Mouse (Mus musculus) cerebellum, adult 9-10 months (tissue): ENCODE data around the gene Zfp169.
A peak's percentile ranks its signal among the peaks of the same experiment; 100 is the strongest.
"Not testable (repeated sequence)": the region's sequence is repeated elsewhere in the genome, so short reads cannot be mapped to it uniquely, and the experiment has no call there.

Source experiments
- DNase-seq: peaks from one replicate; pipeline ENCODE4 v3.0.0; 2022

The Zfp169 gene

GRCm38 (mm10) chr13:48513003-48513929 lies at the start of gene Zfp169, which contains the start of gene A830005F24Rik:
TSS of gene Zfp169 (minus strand) at chr13:48513451.
TSS of gene A830005F24Rik (plus strand) at chr13:48513570.
- DNase-seq, result peak; percentile 94

DNA sequence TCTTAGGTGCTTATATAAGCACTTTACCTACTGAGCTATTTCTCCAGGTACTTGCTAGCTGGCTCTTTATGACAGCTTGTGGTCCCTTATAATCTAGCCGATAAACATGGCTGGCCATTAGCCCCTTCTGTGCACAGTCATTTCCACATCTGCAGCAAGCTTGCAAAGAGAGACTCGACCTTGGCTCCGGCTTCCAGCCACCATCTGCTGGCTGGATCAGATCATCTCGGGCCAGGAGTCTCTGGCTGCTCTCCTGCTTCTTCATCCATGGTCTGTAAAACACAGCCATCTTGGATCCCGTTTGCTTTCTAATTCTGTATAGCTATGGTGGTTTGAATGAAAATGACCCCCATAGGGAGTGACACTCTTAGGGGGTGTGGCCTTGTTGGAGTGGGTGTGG lies 49.1 kb upstream of the Zfp169 start:
- no peak for DNase-seq

DNA sequence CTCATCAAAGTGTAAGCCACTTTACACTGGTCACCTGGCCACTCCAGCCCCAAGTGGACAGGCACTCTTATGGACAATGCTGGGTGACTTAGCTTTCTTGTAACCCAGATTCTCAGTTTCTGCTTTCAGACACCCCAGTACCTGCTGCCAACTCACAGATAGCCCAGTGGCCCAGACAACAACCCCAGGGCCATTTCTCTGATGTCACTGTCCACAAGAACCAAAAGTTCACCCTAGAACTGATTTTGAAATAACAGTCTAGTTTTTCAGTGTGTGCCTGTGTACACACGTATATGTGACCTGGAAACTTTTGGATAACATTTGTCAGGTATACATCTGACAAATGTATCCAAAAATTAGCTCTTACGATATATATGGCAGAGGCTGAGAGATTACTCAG lies 48.2 kb upstream of the Zfp169 start:
- DNase-seq, result no peak

DNA sequence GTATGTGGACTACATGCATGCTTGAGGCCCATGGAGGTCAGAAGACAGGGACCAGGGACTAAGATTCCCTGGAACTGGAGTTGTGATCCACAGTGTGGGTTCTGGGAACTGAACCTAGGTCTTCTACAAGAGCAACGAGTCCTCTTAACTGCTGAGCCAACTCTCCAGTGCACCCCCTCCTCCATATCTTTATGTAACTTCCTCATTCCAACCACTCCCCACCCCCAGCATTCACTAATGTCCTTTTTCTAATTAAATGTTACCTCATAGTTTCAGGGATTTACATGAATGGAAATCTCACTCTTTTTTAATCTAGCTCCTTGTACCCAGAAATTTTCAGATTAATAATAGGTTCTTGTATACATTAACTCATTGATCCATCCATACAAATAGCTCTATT lies 42.7 kb upstream of the Zfp169 start:
- no peak for DNase-seq

- no peak for DNase-seq
These were observed 41.3 kb upstream of the Zfp169 start for GRCm38 (mm10) chr13:48554552-48554951.

GRCm38 (mm10) chr13:48553511-48553910 lies 40.3 kb upstream of the Zfp169 start:
- no peak for DNase-seq

- peak; percentile 95 for DNase-seq
These were observed 39.2 kb upstream of the Zfp169 start for GRCm38 (mm10) chr13:48552181-48553090.

DNA sequence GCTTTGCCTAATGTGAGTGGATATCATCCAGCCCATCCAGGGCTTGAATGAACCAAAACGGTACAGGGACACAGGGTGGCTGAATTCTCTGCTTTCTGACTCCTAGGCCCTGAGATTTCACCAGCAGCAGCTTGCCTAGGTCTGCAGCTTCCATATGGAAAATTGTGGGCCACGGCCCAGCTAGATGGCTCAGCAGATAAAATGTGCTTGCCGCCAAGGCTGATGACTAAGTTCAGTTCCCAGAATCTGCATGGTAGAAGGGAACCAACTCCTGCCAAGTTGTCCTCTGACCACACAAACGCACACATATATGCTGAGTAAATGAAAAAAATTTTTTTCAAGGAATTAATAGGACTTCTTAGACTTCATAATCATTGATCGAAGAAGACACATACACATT lies 35.0 kb upstream of the Zfp169 start:
- DNase-seq, result no peak

- peak; percentile 60 for DNase-seq
These were observed 34.4 kb upstream of the Zfp169 start for GRCm38 (mm10) chr13:48547623-48548022.

GRCm38 (mm10) chr13:48546330-48546917 lies 33.2 kb upstream of the Zfp169 start:
- DNase-seq, result peak; percentile 100

DNA sequence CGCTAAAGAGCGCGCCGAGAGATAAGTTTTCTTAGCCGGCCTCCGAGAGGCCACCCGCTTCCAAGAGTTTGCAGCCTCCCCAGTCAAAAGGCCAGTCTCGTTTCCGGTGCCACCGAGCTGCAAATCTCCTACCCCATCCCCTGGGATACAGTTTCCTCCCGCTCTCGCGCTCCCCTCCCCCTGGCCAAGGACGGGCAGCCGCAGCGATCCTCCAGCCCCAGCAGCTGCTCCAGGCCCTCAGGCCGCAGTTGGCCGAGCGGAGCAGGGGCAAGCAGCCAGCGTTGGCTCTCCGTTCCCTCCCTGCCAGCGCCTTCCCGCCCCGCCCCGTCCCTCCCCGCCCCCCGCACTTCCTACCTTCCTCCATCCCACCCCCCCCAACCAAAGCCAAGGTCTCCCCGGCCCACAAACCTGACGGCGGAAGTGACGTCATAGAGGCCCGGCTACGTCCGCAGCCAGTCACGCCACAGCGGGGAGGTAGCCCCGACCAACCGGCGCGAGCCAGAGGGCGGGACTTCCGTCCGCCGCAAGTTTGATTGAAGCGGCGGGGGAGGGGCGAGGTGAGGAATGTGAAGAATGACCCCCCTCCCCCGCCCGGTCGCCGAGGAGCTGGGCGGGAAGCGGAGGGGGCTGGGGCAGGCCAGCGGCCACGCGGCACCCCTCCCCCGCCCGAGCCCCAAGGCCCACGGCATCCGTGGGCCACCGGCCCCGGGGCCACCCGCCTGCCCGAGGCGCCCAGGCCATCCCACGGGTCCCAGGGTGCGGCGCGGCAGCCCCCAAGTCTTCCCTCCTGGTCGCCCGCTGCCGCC lies 32.4 kb upstream of the Zfp169 start:
- DNase-seq, result peak; percentile 97

GRCm38 (mm10) chr13:48544867-48545266 lies 31.6 kb upstream of the Zfp169 start:
- DNase-seq, result peak; percentile 55

DNA sequence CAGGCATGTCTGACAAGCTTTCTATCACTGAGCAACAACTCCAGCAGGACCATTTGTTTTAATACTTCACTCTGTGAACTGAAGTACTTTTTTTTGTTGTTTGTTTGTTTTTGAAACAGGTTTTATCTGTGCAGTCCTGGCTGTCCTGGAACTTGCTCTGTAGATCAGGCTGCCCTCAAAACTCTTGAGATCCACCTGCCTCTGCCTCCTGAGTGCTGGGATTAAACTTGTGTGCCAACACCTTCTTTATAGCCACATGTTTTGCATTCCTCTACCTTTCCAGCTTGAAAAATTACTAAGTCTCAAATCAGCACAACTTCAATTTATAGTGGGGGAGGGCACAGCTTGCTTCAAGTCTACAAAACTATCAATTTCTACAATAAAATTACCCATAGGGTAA lies 31.1 kb upstream of the Zfp169 start:
- DNase-seq, result no peak

GRCm38 (mm10) chr13:48540488-48540887 lies 27.2 kb upstream of the Zfp169 start:
- no peak for DNase-seq

GRCm38 (mm10) chr13:48533441-48533840 lies 20.2 kb upstream of the Zfp169 start:
- DNase-seq, result no peak

DNA sequence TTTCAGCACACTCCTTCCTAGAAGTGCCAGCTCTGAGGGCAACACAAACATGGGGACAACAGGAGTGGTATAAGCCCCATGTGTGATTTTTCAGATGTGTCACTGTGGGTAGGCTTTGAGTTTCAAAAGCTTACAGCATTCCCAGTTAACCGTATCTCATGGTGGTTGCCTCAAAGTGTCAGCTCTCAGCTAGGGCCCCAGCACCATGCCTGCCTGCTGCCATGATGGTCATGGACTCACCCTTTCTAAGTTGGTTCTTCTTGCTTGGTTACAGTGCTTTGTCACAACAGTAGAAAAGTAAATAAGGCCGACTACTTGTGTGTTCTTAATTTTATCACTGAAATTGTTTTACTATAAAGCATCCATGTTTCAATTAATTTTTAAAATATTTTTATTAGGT lies 18.2 kb upstream of the Zfp169 start:
- DNase-seq, result no peak

GRCm38 (mm10) chr13:48530685-48531084 lies 17.4 kb upstream of the Zfp169 start:
- DNase-seq, result no peak

GRCm38 (mm10) chr13:48529028-48529427 lies 15.8 kb upstream of the Zfp169 start:
- no peak for DNase-seq

- peak; percentile 84 for DNase-seq
These were observed 15.0 kb upstream of the Zfp169 start for GRCm38 (mm10) chr13:48528123-48528871.

DNA sequence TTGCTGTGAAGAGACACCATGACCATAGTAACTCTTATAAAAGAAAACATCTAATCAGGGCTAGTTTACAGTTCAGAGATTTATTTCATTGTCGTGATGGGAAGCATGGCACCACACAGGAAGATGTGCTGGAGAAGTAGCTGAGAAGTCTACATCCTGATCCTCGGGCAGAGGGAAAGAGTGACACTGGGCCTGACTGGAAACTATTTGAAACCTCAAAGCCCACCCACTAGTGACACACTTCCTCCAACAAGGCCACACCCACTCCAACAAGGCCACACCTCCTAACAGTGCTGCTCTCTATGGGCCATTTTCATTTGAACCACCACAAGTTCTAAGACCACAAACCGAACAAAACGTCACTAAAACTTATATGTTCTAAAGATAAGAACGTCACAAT lies 12.5 kb upstream of the Zfp169 start:
- DNase-seq, result no peak

DNA sequence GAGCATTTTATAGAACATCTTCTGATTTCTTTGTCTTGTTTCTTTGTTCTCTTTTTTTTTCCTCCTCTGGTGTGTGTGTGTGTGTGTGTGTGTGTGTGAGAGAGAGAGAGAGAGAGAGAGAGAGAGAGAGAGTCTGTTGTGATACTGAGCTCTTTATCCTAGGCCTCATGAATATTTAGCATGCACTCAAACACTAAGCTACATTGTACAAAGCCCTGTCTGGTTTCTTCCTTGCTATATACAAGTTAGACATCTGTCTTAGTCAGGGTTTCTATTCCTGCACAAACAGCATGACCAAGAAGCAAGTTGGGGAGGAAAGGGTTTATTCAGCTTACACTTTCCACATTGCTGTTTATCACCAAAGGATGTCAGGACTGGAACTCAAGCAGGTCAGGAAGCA lies 5.9 kb upstream of the Zfp169 start:
- not testable (repeated sequence) for DNase-seq

- DNase-seq, result no peak
These were observed 2.6 kb upstream of the Zfp169 start for GRCm38 (mm10) chr13:48515861-48516260.
